Mouse (Mus musculus): Measurements from ENCODE around the gene Calml3.

DNA sequence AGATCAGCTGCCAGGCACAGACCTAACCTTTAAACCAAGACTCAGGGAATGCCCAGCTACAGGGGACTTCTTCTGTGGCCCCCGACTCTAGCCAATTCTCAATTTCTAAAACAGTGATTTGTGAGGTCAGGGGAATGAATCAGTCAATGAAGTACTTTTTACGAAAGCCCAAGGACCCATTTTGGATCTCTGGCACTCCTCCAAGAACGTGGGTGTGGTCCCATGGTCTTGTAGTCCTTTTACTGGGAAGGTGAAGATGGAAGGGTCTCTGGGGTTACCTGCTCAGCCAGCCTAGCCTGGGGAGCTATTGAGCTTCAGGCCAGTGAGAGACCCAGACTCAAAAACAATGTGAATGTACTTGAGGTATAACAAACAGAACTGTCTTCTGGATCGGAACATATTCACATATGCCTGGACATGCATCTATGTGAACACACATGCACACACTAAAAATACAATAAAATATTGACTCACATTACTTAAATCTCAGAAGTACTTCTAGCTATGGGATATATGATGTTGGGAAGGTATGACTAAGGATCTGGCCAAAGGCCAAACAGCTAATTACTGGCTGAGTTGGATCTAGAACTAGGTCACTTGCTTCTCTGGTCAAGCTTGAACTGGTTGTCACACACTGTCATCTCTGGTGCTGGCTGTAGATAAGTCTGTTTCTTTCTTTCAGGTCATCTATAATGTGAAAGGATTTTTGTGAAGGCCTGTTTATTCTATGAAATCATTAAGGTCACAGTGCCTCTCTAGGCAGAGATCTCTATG, 25.3 kb downstream of the Calml3 start:
- TF ChIP-seq GATA1 (IDR thresholded peaks at IDR 0.05; ENCODE audit: borderline replicate concordance, low read length): no peak
- no peak for TF ChIP-seq FLI1 (IDR thresholded peaks at IDR 0.05; ENCODE audit: low read length)

Data from megakaryocyte, embryonic 14.5 days (primary cell).